Mouse (Mus musculus) hindbrain, embryonic 14.5 days (tissue): ENCODE results near the gene Shoc2. TPM values are rescaled to one million over a fixed set of nuclear protein-coding genes. Genes with fewer than 3 reads are reported as not detected.

Experiments
- polyA plus RNA-seq: library from polyadenylated mRNA; unstranded; fragments of >200 nt; fragmentation: Nextera tagmentation; extraction: Ambion mirVana; gene quantifications from 2 replicates; pipeline ENCODE4 v1.2.1, GENCODE M21; 2014

Shoc2 gene
- polyA plus RNA-seq, 1 experiment from 2014 or later: 75.3 TPM

Other genes starting within 250 kb of the Shoc2 start
- 51.8 and 58.0 TPM in 2 replicates for gene Pdcd4, start 52.1 kb upstream of the Shoc2 start, polyA plus RNA-seq
- gene Bbip1, start 321 bp downstream of the Shoc2 start, polyA plus RNA-seq: 149 and 155 TPM in 2 replicates
- gene Adra2a, start 99.8 kb downstream of the Shoc2 start, polyA plus RNA-seq: 7.5 and 9.6 TPM in 2 replicates